Mouse (Mus musculus): ENCODE measurements at regions not wholly inside any gene's neighbourhood (a gene's known extent, or its start where the extent isn't known, plus 50 kb on each side); places are given as distances from the start of the nearest gene placed in this dataset.
A peak's percentile ranks its signal among the peaks of the same experiment; 100 is the strongest.

- no peak overlapping the region for H3K4me2 ChIP-seq (ENCODE audit: low read depth, low read length)
- WGBS, result 89% methylated on average over 5 of the region's 5 CpGs
- no peak for ATAC-seq (replicated peaks; ENCODE audit: insufficient number of reproducible peaks, low FRiP score, low TSS enrichment, low read depth)
- H3K27me3 ChIP-seq (ENCODE audit: control insufficient read depth, insufficient read depth, low read length), result no peaks in the 10 kb centered on the region
- H3K27ac ChIP-seq (replicated peaks; ENCODE audit: low read depth, low read length), result no peak overlapping the region
- H3K9me3 ChIP-seq (replicated peaks; ENCODE audit: control insufficient read depth, low read length), result no peaks in the 10 kb centered on the region
- no peaks in the 10 kb centered on the region for H3K4me1 ChIP-seq (ENCODE audit: control insufficient read depth, insufficient read depth, low read length)
- no peak for DNase-seq (ENCODE audit: low spot score)
- no peaks in the 10 kb centered on the region for H3K36me3 ChIP-seq (replicated peaks; ENCODE audit: control insufficient read depth, insufficient read depth, low read depth, low read length)
- no peak overlapping the region for H3K4me3 ChIP-seq (ENCODE audit: low read depth, low read length)
- H3K9ac ChIP-seq (replicated peaks; ENCODE audit: low read length), result no peak overlapping the region
Observed at GRCm38 (mm10) chr14:120632771-120633170, 154.5 kb downstream of the Rap2a start.

- no peak overlapping the region for H3K4me2 ChIP-seq (ENCODE audit: low read depth, low read length)
- 87% methylated on average over 6 of the region's 6 CpGs for WGBS
- H3K27ac ChIP-seq (replicated peaks; ENCODE audit: low read depth, low read length), result no peak overlapping the region
- no peaks in the 10 kb centered on the region for H3K9me3 ChIP-seq (replicated peaks; ENCODE audit: control insufficient read depth, low read length)
- ATAC-seq (replicated peaks; ENCODE audit: insufficient number of reproducible peaks, low FRiP score, low TSS enrichment, low read depth), result no peak
- H3K4me1 ChIP-seq (ENCODE audit: control insufficient read depth, insufficient read depth, low read length), result no peaks in the 10 kb centered on the region
- H3K9ac ChIP-seq (replicated peaks; ENCODE audit: low read length), result no peak overlapping the region
- DNase-seq (ENCODE audit: low spot score), result no peak
- no peaks in the 10 kb centered on the region for H3K36me3 ChIP-seq (replicated peaks; ENCODE audit: control insufficient read depth, insufficient read depth, low read depth, low read length)
- H3K4me3 ChIP-seq (ENCODE audit: low read depth, low read length), result no peak overlapping the region
- H3K27me3 ChIP-seq (ENCODE audit: control insufficient read depth, insufficient read depth, low read length), result no peaks in the 10 kb centered on the region
Observed at GRCm38 (mm10) chr14:120636726-120637400, 158.6 kb downstream of the Rap2a start.

GRCm38 (mm10) chr14:120637486-120638125 is 159.4 kb downstream of the Rap2a start:
- no peak overlapping the region for H3K9ac ChIP-seq (replicated peaks; ENCODE audit: low read length)
- no peak overlapping the region for H3K4me3 ChIP-seq (ENCODE audit: low read depth, low read length)
- no peaks in the 10 kb centered on the region for H3K9me3 ChIP-seq (replicated peaks; ENCODE audit: control insufficient read depth, low read length)
- WGBS, result 76% methylated on average over 13 of the region's 13 CpGs
- H3K4me1 ChIP-seq (ENCODE audit: control insufficient read depth, insufficient read depth, low read length), result no peaks in the 10 kb centered on the region
- H3K27me3 ChIP-seq (ENCODE audit: control insufficient read depth, insufficient read depth, low read length), result no peaks in the 10 kb centered on the region
- no peak overlapping the region for H3K27ac ChIP-seq (replicated peaks; ENCODE audit: low read depth, low read length)
- no peak overlapping the region for H3K4me2 ChIP-seq (ENCODE audit: low read depth, low read length)
- no peak for ATAC-seq (replicated peaks; ENCODE audit: insufficient number of reproducible peaks, low FRiP score, low TSS enrichment, low read depth)
- no peak for DNase-seq (ENCODE audit: low spot score)
- no peaks in the 10 kb centered on the region for H3K36me3 ChIP-seq (replicated peaks; ENCODE audit: control insufficient read depth, insufficient read depth, low read depth, low read length)

- Histone ChIP-seq H3K9me3 (replicated peaks; ENCODE audit: control insufficient read depth, low read length) (no peaks in the 10 kb centered on the region), H3K4me1 (ENCODE audit: control insufficient read depth, insufficient read depth, low read length) (no peaks in the 10 kb centered on the region), H3K27me3 (ENCODE audit: control insufficient read depth, insufficient read depth, low read length) (no peaks in the 10 kb centered on the region), H3K9ac (replicated peaks; ENCODE audit: low read length) (no peak overlapping the region), H3K4me2 (ENCODE audit: low read depth, low read length) (no peak overlapping the region), H3K4me3 (ENCODE audit: low read depth, low read length) (no peak overlapping the region), H3K36me3 (replicated peaks; ENCODE audit: control insufficient read depth, insufficient read depth, low read depth, low read length) (no peaks in the 10 kb centered on the region), H3K27ac (replicated peaks; ENCODE audit: low read depth, low read length) (no peak overlapping the region)
- ATAC-seq (replicated peaks; ENCODE audit: insufficient number of reproducible peaks, low FRiP score, low TSS enrichment, low read depth), result no peak
- DNase-seq (ENCODE audit: low spot score), result no peak
- 80% methylated on average over 5 of the region's 5 CpGs for WGBS
Observed at GRCm38 (mm10) chr14:120642591-120642990, 164.3 kb downstream of the Rap2a start.

- no peak overlapping the region for H3K9ac ChIP-seq (replicated peaks; ENCODE audit: low read length)
Observed at GRCm38 (mm10) chr14:120652034-120652433, 173.8 kb downstream of the Rap2a start.

GRCm38 (mm10) chr14:120660321-120660781 is 182.1 kb downstream of the Rap2a start:
- no peak overlapping the region for H3K4me2 ChIP-seq (ENCODE audit: low read depth, low read length)
- no peaks in the 10 kb centered on the region for H3K4me1 ChIP-seq (ENCODE audit: control insufficient read depth, insufficient read depth, low read length)
- no peak overlapping the region for H3K27ac ChIP-seq (replicated peaks; ENCODE audit: low read depth, low read length)
- ATAC-seq (replicated peaks; ENCODE audit: insufficient number of reproducible peaks, low FRiP score, low TSS enrichment, low read depth) (no peak), DNase-seq (ENCODE audit: low spot score) (peak; percentile 35)
- no peaks in the 10 kb centered on the region for H3K27me3 ChIP-seq (ENCODE audit: control insufficient read depth, insufficient read depth, low read length)
- no peak overlapping the region for H3K4me3 ChIP-seq (ENCODE audit: low read depth, low read length)
- H3K9ac ChIP-seq (replicated peaks; ENCODE audit: low read length), result no peak overlapping the region
- WGBS, result 69% methylated on average over 6 of the region's 6 CpGs
- H3K9me3 ChIP-seq (replicated peaks; ENCODE audit: control insufficient read depth, low read length), result no peaks in the 10 kb centered on the region
- H3K36me3 ChIP-seq (replicated peaks; ENCODE audit: control insufficient read depth, insufficient read depth, low read depth, low read length), result no peaks in the 10 kb centered on the region

More at GRCm38 (mm10) chr14:120652034-120652433, 173.8 kb downstream of the Rap2a start:
- WGBS, result 80% methylated on average over 7 of the region's 7 CpGs
- no peaks in the 10 kb centered on the region for H3K9me3 ChIP-seq (replicated peaks; ENCODE audit: control insufficient read depth, low read length)
- H3K36me3 ChIP-seq (replicated peaks; ENCODE audit: control insufficient read depth, insufficient read depth, low read depth, low read length), result no peaks in the 10 kb centered on the region
- H3K27me3 ChIP-seq (ENCODE audit: control insufficient read depth, insufficient read depth, low read length), result no peaks in the 10 kb centered on the region
- ATAC-seq (replicated peaks; ENCODE audit: insufficient number of reproducible peaks, low FRiP score, low TSS enrichment, low read depth), result no peak
- H3K4me1 ChIP-seq (ENCODE audit: control insufficient read depth, insufficient read depth, low read length), result no peaks in the 10 kb centered on the region
- no peak overlapping the region for H3K4me3 ChIP-seq (ENCODE audit: low read depth, low read length)
- H3K27ac ChIP-seq (replicated peaks; ENCODE audit: low read depth, low read length), result no peak overlapping the region
- peak; percentile 15 for DNase-seq (ENCODE audit: low spot score)
- no peak overlapping the region for H3K4me2 ChIP-seq (ENCODE audit: low read depth, low read length)

- H3K9me3 ChIP-seq (replicated peaks; ENCODE audit: control insufficient read depth, low read length), result no peaks in the 10 kb centered on the region
- H3K36me3 ChIP-seq (replicated peaks; ENCODE audit: control insufficient read depth, insufficient read depth, low read depth, low read length), result no peaks in the 10 kb centered on the region
- no peak overlapping the region for H3K9ac ChIP-seq (replicated peaks; ENCODE audit: low read length)
- WGBS, result 74% methylated on average over 5 of the region's 5 CpGs
- no peaks in the 10 kb centered on the region for H3K27me3 ChIP-seq (ENCODE audit: control insufficient read depth, insufficient read depth, low read length)
- ATAC-seq (replicated peaks; ENCODE audit: insufficient number of reproducible peaks, low FRiP score, low TSS enrichment, low read depth), result no peak
- H3K27ac ChIP-seq (replicated peaks; ENCODE audit: low read depth, low read length), result no peak overlapping the region
- no peak overlapping the region for H3K4me3 ChIP-seq (ENCODE audit: low read depth, low read length)
- H3K4me1 ChIP-seq (ENCODE audit: control insufficient read depth, insufficient read depth, low read length), result no peaks in the 10 kb centered on the region
- no peak overlapping the region for H3K4me2 ChIP-seq (ENCODE audit: low read depth, low read length)
- DNase-seq (ENCODE audit: low spot score), result no peak
Observed at GRCm38 (mm10) chr14:120661111-120661510, 182.9 kb downstream of the Rap2a start.

- Histone ChIP-seq H3K9ac (replicated peaks; ENCODE audit: low read length) (no peak overlapping the region), H3K36me3 (replicated peaks; ENCODE audit: control insufficient read depth, insufficient read depth, low read depth, low read length) (no peaks in the 10 kb centered on the region), H3K9me3 (replicated peaks; ENCODE audit: control insufficient read depth, low read length) (no peaks in the 10 kb centered on the region), H3K4me3 (ENCODE audit: low read depth, low read length) (no peak overlapping the region), H3K27me3 (ENCODE audit: control insufficient read depth, insufficient read depth, low read length) (no peaks in the 10 kb centered on the region), H3K27ac (replicated peaks; ENCODE audit: low read depth, low read length) (no peak overlapping the region), H3K4me1 (ENCODE audit: control insufficient read depth, insufficient read depth, low read length) (no peaks in the 10 kb centered on the region), H3K4me2 (ENCODE audit: low read depth, low read length) (no peak overlapping the region)
- DNase-seq (ENCODE audit: low spot score) (no peak), ATAC-seq (replicated peaks; ENCODE audit: insufficient number of reproducible peaks, low FRiP score, low TSS enrichment, low read depth) (no peak)
- 77% methylated on average over 5 of the region's 5 CpGs for WGBS
Observed at GRCm38 (mm10) chr14:120669665-120670064, 191.4 kb downstream of the Rap2a start.

All from embryonic facial prominence, embryonic 11.5 days (tissue).